Mouse (Mus musculus) Muller cell, postnatal 12 days (primary cell): ENCODE measurements at regions not wholly inside any gene's neighbourhood (a gene's known extent, or its start where the extent isn't known, plus 50 kb on each side); places are given as distances from the start of the nearest gene placed in this dataset.

Experiments used
- DNase-seq: peaks from one replicate; pipeline ENCODE4 v3.0.0-alpha.2; 2015; ENCODE audit errors: inconsistent ontology term

DNA sequence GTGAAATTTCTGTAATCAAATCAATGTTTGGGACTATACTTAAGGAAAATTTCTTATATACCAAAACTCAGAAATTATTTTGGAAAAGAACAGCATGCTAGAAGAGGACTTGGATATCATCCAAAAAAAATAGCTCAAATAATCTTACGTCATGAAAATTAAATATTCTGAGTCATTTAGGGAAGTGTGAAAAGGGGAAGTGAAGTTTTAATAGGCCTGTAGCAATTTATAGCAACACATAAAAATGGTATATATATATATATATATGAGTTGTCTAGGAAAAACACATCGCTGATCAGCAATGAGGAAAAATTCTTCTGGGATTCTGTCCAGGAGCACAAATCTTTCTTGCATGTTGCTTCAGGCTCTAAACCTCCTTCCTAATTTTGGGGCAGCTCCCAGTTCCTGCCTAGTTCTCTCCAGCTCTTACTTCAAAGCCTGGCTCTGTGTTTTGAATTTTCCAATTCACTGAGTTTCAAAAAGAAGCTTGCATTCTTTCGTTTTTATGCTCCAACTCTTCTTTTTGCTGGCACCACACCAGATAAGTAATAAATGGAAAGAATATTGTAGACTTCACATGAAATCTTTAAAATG is 402.5 kb upstream of the Gemin8 start:
- peak; percentile 75 for DNase-seq
